Mouse (Mus musculus) fat pad, adult 2 months (tissue): ENCODE data around the gene Kremen1.

Experiments
- DNase-seq: peaks from one replicate; pipeline ENCODE4 v3.0.0-alpha.2; 2011; ENCODE audit warnings: low read depth, low spot score; ENCODE audit errors: extremely low read depth

The Kremen1 gene

DNA sequence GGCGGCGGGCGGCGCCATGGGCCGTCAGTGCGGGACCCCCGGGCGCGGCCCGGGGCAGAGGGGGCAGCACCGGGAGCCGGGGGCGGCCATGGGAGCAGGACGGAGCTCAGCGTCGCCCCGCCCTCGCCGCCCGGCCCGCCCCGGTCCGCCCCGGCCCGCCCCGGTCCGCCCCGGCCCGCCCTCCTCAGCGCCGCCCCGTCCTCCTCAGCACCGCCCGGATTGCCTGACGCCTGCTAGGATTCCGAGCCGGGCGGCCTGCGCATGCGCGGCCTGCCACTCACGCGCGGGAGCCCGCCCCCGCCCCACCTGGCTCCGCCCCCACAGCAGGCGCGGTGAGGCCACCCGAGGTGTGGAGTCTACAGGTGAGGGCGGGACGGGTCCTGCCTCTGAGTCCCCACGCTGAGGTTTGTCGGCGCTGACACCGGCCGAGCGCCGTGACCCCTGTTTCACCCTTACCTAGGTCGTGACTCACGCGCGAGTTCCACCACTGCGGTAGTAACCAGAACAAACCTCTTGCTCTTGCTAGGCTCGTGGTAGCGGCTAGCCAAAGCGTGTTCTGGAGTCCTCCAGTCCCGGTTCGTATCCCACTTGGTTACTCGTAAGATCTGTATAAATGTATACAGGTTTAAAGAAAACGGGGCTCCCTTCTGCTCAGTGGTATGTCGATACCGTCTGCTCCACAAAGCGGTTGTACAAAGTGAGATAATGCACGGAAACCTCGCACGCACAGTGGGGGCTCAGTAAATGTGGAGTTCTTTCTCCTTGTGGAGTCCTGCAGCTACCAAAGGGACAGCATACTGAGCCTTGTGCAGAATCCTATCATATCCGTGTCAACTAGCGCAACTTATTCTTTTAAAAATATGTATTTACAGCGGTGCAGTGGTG lies at the start of gene Kremen1:
Kremen1 (minus strand) TSS at position 51 of the 885 bp plus-strand sequence.
- DNase-seq: no peak

- no peak for DNase-seq
These were observed 45.9 kb upstream of the Kremen1 start for GRCm38 (mm10) chr11:5307024-5307905.

GRCm38 (mm10) chr11:5306017-5306416 lies 44.7 kb upstream of the Kremen1 start:
- DNase-seq: no peak

GRCm38 (mm10) chr11:5304526-5304925 lies 43.2 kb upstream of the Kremen1 start:
- DNase-seq: no peak

DNA sequence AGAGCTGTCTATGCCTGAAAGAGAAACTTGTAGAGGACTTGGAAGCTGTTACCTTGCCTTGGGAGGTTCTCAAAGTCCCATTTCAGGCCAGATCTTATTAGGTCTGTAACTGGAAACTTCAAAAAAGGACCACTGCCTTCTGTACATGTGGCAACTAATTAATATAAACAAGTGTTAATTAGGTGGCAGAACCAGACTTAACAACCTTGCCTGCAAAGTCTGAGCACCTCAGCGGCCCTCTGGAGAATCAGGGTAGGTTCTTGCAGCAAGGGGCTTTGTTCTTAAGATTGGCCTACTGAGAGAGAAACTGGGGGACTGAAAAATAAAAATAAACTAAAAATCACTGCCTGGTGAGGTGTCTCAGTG lies 36.6 kb upstream of the Kremen1 start:
- no peak for DNase-seq

- DNase-seq: no peak
These were observed 36.0 kb upstream of the Kremen1 start for GRCm38 (mm10) chr11:5297148-5298006.

- no peak for DNase-seq
These were observed 35.3 kb upstream of the Kremen1 start for GRCm38 (mm10) chr11:5296576-5297115.

- DNase-seq: no peak
These were observed 33.4 kb upstream of the Kremen1 start for GRCm38 (mm10) chr11:5294805-5295204.

DNA sequence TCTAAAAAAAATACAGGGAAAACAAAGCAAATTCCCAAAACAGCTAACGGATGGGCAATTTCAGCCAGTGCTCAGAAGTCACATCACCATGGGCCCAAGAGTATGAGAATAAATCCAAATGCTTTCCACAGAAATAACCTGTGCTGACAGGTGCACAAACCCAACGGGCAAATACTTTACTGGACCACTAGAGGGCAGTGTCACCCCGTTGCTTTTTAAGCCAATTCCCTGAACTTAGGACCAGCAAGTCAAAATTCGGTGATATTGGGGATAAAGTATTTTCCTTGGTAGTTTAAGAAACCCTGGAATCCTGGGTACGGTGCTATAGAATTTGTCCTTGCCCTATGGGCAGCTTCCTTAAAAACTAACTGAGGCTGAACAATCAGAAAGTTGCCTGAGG lies 29.3 kb upstream of the Kremen1 start:
- DNase-seq: no peak

GRCm38 (mm10) chr11:5289826-5290580 lies 28.6 kb upstream of the Kremen1 start:
- no peak for DNase-seq

DNA sequence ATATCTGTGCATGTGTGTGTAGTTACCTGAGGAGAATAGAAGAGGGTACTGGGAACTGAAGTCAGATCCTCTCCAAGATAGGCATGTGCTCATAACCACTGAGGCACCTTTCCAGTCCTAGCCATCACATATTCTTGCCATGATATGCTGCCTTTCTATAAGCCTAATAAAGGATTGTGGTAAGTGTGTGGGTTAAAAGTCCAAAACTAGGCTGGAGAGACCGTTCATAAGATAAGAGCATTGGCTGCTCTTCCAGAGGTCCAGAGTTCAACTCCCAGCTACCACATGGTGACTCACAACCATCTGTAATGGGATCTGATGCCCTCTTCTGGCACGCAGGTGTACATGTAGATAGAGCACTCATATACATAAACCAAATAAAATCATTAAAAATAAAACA lies 22.6 kb upstream of the Kremen1 start:
- DNase-seq: no peak

GRCm38 (mm10) chr11:5280932-5281331 lies 19.6 kb upstream of the Kremen1 start:
- DNase-seq: no peak

DNA sequence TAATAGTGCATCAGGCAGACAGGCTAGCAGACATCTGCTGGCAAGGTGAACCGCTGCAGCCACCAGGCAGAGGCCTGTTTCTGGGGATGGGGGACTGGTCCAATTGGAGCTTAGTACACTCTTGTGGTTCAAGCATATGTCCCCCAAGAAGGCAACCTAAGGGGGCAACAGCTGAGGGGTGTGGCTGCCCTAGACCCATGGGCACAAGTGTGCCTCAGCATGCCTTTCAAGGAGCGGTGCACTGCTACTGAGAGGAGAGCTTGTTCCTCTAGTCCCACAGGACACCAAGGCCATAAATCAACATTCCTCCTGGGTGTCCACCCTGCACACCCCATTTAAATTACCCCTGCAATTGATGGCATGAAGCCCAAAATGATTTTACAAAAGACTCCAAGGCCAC lies 17.1 kb upstream of the Kremen1 start:
- no peak for DNase-seq

GRCm38 (mm10) chr11:5277307-5277971 lies 16.1 kb upstream of the Kremen1 start:
- DNase-seq: no peak

DNA sequence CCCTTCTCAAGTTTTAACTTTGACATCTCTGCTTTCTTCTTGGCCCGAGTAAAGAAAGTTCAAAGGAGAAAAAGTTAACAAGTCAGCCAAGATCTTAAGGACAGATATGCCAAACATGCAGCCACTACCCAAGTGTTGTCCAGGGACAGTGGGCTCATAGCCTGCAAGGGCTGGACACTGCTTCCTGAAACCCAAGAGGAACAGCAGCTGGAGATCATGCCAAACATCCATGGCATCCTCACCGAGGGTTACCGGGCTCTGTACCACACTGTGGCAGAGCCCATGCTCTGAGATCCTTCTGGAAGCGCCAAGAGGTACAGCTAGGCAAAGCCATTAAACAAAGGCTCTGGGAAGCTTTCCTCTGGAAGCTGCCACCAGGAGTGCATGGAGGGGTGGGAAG lies 13.9 kb upstream of the Kremen1 start:
- no peak for DNase-seq

DNA sequence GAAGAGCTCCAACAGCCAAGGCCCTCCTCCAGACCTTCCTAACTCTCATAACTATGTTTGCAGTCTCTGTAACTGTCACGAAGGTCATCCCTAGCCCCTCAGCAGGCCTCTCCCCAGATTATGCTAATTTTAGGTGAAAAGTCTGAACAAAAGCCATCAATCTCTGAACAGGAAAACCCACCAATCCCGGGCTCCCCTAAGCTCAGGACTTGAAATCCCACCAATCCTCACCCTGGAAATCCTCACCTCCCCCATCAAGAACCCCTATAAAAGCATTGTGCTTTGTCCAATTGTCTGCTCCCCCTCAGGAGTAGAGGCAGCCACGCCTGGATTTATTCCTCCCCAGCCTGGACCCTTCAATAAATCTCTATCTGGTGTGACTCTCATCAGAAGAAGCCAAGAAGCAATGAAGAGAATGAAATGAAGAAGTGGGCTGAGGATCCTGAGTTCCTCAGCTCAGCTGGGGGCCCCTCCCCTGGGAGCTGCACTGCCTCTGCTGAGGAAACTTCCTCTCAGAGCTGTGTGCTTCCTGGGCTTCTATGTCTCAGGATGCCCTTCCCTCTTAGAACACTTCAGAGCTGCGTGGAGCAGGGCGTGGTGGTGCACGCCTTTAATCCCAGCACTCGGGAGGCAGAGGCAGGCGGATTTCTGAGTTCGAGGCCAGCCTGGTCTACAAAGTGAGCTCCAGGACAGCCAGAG lies 11.3 kb upstream of the Kremen1 start:
- no peak for DNase-seq

- no peak for DNase-seq
These were observed 10.7 kb upstream of the Kremen1 start for GRCm38 (mm10) chr11:5272066-5272360.

- DNase-seq: no peak
These were observed 10.1 kb upstream of the Kremen1 start for GRCm38 (mm10) chr11:5271274-5272065.
